Mouse (Mus musculus) brown adipose tissue, adult 24 weeks (tissue): ENCODE results near the gene Spag9. TPM values are rescaled to one million over a fixed set of nuclear protein-coding genes. Genes with fewer than 3 reads are reported as not detected.
"Not testable (repeated sequence)": the region's sequence is repeated elsewhere in the genome, so short reads cannot be mapped to it uniquely, and the experiment has no call there.

Experiments used
- H3K27ac ChIP-seq: fragments of 200-500 bp; replicated peaks from 2 replicates; pipeline ENCODE4 v1.5.1; 2012; ENCODE audit warnings: low read depth, mild to moderate bottlenecking, low read length
- H3K4me1 ChIP-seq: fragments of 200-500 bp; 2 replicates; pipeline ENCODE4 v1.6.1; 2012; ENCODE audit warnings: low read length, mixed read lengths; ENCODE audit not compliant: control insufficient read depth, insufficient read depth, insufficient read length
- H3K4me3 ChIP-seq: fragments of 200-500 bp; 2 replicates; pipeline ENCODE4 v1.5.1; 2012; ENCODE audit warnings: low read depth, mild to moderate bottlenecking, low read length, moderate library complexity; ENCODE audit not compliant: insufficient read depth
- polyA plus RNA-seq: library from polyadenylated mRNA; stranded (reverse); fragments of >200 nt; gene quantifications from 2 replicates; pipeline ENCODE4 v1.2.4, GENCODE M21; 2012; ENCODE audit not compliant: missing spikeins, insufficient read depth, insufficient read length

Spag9 gene
- polyA plus RNA-seq, 1 experiment: 45.7 TPM

DNA sequence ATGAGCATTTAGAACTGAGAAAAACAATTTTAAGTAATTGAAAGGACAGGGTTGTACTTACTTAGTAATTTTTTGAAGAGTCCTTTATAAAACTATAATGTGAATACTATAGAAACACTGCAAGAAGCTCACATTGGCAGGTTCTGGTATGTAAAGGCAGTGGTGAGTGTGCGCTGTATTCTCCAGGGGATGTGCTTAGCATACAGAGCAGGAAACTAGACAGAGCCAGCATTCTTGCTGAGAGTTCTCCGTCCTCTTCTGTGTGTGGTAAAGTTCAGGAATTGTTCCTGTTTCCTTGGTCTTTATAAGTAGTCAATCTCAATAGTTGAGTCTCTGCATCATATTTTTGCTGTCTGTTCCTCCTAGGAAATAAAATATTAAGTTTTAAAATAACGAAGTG is 59.0 kb downstream of the Spag9 start:
- H3K4me3 ChIP-seq: no peak overlapping the region
- peaks cover 10% of the 10 kb centered on the region for H3K4me1 ChIP-seq
- H3K27ac ChIP-seq: no peak overlapping the region

GRCm38 (mm10) chr11:94063941-94064340 is 68.0 kb downstream of the Spag9 start:
- no peaks in the 10 kb centered on the region for H3K4me1 ChIP-seq
- no peak overlapping the region for H3K27ac ChIP-seq
- H3K4me3 ChIP-seq: no peak overlapping the region

DNA sequence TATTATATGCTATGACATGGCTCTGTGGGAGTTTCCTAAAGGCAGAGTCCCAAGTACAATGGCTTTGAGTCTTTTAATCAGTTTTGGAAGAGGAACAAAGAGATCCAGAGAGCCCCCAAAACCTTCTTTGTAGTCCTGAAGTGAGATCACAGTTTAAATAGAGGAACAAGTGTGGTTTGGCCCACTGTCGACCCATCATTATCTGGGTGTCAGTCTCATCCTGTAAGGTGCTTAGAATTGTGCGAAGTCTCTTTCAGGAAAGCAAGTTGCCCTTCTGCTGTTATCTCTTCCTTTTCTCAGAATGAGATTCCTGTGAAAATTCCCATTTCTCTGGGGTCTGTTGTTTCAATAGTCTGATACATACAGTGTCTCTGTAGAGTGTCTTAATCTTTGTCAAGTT is 74.6 kb downstream of the Spag9 start:
- Histone ChIP-seq H3K27ac (no peak overlapping the region), H3K4me3 (no peak overlapping the region), H3K4me1 (no peaks in the 10 kb centered on the region)

- Histone ChIP-seq H3K27ac (no peak overlapping the region), H3K4me1 (no peaks in the 10 kb centered on the region), H3K4me3 (no peak overlapping the region)
Measured at GRCm38 (mm10) chr11:94073283-94073682, 77.4 kb downstream of the Spag9 start.

DNA sequence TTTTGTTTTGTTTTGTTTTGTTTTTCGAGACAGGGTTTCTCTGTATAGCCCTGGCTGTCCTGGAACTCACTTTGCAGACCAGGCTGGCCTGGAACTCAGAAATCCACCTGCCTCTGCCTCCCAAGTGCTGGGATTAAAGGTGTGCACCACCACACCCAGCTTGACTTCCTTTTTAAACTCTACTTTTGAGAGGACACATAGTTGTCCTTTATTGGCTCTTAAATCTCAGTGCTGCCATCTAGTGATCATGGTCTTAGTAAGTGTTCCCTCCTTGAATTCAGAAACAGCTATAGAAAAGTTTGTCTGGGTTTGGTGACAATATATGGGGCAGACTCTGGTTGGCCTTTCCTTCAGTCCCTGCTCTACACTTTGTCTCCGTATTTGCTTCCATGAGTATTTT is 91.1 kb downstream of the Spag9 start:
- H3K27ac ChIP-seq, H3K4me3 ChIP-seq, H3K4me1 ChIP-seq: not testable (repeated sequence)

DNA sequence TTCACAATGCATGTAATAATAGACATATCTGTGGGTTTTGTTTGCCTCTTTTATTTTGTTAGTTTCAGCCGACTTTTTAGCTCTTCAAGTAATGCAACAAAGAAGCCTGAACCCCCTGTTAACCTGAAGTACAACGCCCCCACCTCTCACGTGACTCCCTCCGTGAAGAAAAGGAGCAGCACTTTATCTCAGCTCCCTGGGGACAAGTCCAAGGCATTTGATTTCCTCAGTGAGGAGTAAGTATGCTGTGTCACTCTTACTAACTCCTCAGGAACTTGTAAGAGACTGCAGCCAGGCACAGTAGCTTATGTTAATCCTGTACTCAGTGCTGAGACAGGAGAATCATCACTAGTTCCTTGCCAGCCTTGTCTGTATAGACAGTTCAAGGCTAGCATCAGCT is 94.6 kb downstream of the Spag9 start:
- Histone ChIP-seq H3K4me1 (no peaks in the 10 kb centered on the region), H3K27ac (no peak overlapping the region), H3K4me3 (no peak overlapping the region)

- no peak overlapping the region for H3K27ac ChIP-seq
Measured at GRCm38 (mm10) chr11:94097489-94097888, 101.6 kb downstream of the Spag9 start.

DNA sequence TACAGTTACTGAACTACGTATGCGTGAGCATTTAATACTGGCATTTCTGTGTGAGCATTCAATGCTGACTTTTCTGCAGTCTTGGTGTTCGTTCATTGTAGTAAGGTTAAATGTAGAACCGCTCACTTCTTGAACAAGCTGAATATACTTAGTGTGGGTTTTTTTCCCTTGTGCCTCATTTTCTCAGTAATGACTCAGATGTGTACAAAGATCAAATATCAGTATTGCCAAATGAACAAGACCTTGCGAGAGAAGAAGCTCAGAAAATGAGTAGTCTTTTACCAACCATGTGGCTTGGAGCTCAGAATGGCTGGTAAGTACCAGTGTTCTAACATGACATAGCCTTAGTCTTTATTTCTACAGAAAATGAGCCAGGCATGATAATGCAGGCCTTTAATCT is 102.9 kb downstream of the Spag9 start:
- Histone ChIP-seq H3K27ac (no peak overlapping the region), H3K4me1 (no peaks in the 10 kb centered on the region), H3K4me3 (no peak overlapping the region)

More at GRCm38 (mm10) chr11:94097489-94097888, 101.6 kb downstream of the Spag9 start:
- Histone ChIP-seq H3K4me1 (no peaks in the 10 kb centered on the region), H3K4me3 (no peak overlapping the region)

DNA sequence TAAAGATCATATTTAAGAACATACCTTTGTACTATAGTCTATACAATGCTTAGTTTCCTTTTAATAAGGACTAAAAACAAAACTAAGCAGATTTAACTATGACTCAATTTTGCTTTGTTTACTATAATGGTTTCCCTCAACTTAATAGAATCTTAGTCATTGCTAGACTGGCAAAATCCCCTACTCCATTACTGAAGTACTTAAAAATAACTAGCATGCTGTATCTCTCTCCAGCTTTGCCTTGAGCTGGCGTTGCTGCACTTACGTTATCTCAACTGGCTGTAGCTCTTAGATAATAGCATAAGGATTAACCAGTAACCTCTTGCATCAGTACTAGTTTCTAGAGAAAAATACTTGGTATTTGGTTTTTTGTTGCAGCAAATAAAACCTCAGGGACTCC is 117.9 kb downstream of the Spag9 start:
- no peak overlapping the region for H3K27ac ChIP-seq
- no peak overlapping the region for H3K4me3 ChIP-seq
- no peaks in the 10 kb centered on the region for H3K4me1 ChIP-seq

DNA sequence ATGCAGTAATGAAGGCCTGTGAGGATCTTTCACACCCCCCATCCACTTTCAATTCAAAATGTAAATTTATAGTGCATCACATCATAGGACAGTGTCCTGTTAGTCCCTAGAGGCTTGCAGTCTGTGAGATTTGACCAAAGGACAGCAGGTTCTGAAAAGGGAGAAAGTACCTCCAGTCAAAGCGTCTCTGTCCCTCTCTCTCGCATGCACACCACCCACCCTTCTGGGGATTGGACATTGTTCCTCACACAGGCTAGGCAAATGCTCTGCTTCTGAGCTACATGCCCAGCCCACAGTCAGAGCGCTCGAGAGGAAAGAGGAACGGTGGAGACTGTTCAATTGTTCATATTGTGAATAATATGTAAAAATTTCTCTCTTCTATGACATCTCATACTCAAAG is 119.5 kb downstream of the Spag9 start:
- Histone ChIP-seq H3K4me3 (no peak overlapping the region), H3K4me1 (no peaks in the 10 kb centered on the region), H3K27ac (no peak overlapping the region)

DNA sequence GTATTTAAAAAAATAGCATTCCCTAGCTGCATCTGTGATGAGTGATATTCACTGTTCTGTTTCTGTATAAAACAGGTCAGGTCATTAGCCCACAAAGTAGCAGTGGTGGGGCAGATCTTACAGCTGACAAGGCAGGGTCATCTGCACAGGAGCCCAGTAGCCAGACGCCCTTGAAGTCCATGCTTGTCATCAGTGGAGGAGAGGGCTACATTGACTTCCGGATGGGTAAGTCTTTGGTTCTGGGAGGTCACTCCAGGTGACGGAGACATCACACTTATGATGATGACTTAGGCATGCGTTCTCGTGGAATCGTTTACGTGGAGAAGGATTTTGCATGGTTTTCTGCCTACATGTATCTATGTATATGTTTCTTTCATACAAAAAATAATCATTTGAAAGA is 120.8 kb downstream of the Spag9 start:
- Histone ChIP-seq H3K4me3 (no peak overlapping the region), H3K4me1 (no peaks in the 10 kb centered on the region), H3K27ac (no peak overlapping the region)

- Histone ChIP-seq H3K4me1 (no peaks in the 10 kb centered on the region), H3K4me3 (no peak overlapping the region), H3K27ac (no peak overlapping the region)
Measured at GRCm38 (mm10) chr11:94117836-94118235, 121.9 kb downstream of the Spag9 start.

- Histone ChIP-seq H3K4me1 (no peaks in the 10 kb centered on the region), H3K27ac (no peak overlapping the region), H3K4me3 (no peak overlapping the region)
Measured at GRCm38 (mm10) chr11:94118612-94119011, 122.7 kb downstream of the Spag9 start.

GRCm38 (mm10) chr11:94120690-94121089 is 124.8 kb downstream of the Spag9 start:
- no peaks in the 10 kb centered on the region for H3K4me1 ChIP-seq
- H3K27ac ChIP-seq: no peak overlapping the region

GRCm38 (mm10) chr11:94121501-94121900 is 125.6 kb downstream of the Spag9 start:
- H3K27ac ChIP-seq: no peak overlapping the region
- no peaks in the 10 kb centered on the region for H3K4me1 ChIP-seq
- no peak overlapping the region for H3K4me3 ChIP-seq

More at GRCm38 (mm10) chr11:94120690-94121089, 124.8 kb downstream of the Spag9 start:
- no peak overlapping the region for H3K4me3 ChIP-seq

- H3K4me1 ChIP-seq: no peaks in the 10 kb centered on the region
- H3K4me3 ChIP-seq: no peak overlapping the region
- H3K27ac ChIP-seq: no peak overlapping the region
Measured at GRCm38 (mm10) chr11:94122341-94123030, 126.6 kb downstream of the Spag9 start.
